Mouse (Mus musculus): ENCODE data around the gene Sik2. TPM values are rescaled to one million over a fixed set of nuclear protein-coding genes. Genes with fewer than 3 reads are reported as not detected.

The Sik2 gene
- total and polyA plus RNA-seq, 3 experiments = 7.5 to 12.1 TPM; not detected in 1

- peak; percentile 68 for TF ChIP-seq TAL1 (IDR thresholded peaks at IDR 0.05; ENCODE audit: low read length)
- TF ChIP-seq GATA1 (IDR thresholded peaks at IDR 0.05; ENCODE audit: low read depth, low read length) = peak; percentile 75
- no peak for TF ChIP-seq MYB (IDR thresholded peaks at IDR 0.05; ENCODE audit: low read depth, low read length)
- TF ChIP-seq RCOR1 (IDR thresholded peaks at IDR 0.05; ENCODE audit: low read depth, low read length) = no peak
- TF ChIP-seq USF2 (IDR thresholded peaks at IDR 0.05; ENCODE audit: borderline replicate concordance in 1 of 2, insufficient read depth in 1 of 2, low read depth in 1 of 2, low read length in 2 of 2) = no peak
- TF ChIP-seq GABPA (IDR thresholded peaks at IDR 0.05; ENCODE audit: low read depth, low read length) = no peak
- no peak for TF ChIP-seq E2F4 (IDR thresholded peaks at IDR 0.05; ENCODE audit: borderline replicate concordance, low read depth, low read length)
- TF ChIP-seq TCF12 (IDR thresholded peaks at IDR 0.05; ENCODE audit: low read depth, low read length) = peak; percentile 69
- TF ChIP-seq MAZ (IDR thresholded peaks at IDR 0.05; ENCODE audit: low read depth, low read length) = no peak
- TF ChIP-seq UBTF (IDR thresholded peaks at IDR 0.05; ENCODE audit: borderline replicate concordance, insufficient read depth, low read depth, low read length) = no peak
- TF ChIP-seq ZNF384 (IDR thresholded peaks at IDR 0.05; ENCODE audit: low read depth, low read length) = no peak
- TF ChIP-seq NELFE (IDR thresholded peaks at IDR 0.05; ENCODE audit: low read depth, low read length) = peak; percentile 42; the same call in 1 of the 2 replicates
Measured at GRCm38 (mm10) chr9:50854376-50854775, 154.5 kb downstream of the Sik2 start (continued).

GRCm38 (mm10) chr9:50852634-50853349 lies 156.1 kb downstream of the Sik2 start:
- peak; percentile 80 for DNase-seq (ENCODE audit: low read depth, low spot score)
- H3K79me2 ChIP-seq (ENCODE audit: control insufficient read depth, insufficient read depth, low read length, poor library complexity) = peaks cover 14% of the 10 kb centered on the region
- peaks cover 0 to 19% of the 10 kb centered on the region in 2 experiments; a peak in 2 of 4 replicates for H3K36me3 ChIP-seq (ENCODE audit: control insufficient read depth in 1 of 2, insufficient read depth in 2 of 2, low read length in 2 of 2)
- H3K4me1 ChIP-seq (ENCODE audit: control insufficient read depth in 1 of 2, insufficient read depth in 2 of 2, low read length in 2 of 2) = peaks cover 10 to 28% of the 10 kb centered on the region in 2 experiments; a peak in 3 of 4 replicates
- peak overlapping the region; percentile 53 for H3K27ac ChIP-seq (ENCODE audit: control insufficient read depth, low read depth, low read length)
- H3K9me3 ChIP-seq (replicated peaks; ENCODE audit: insufficient read depth, low read length) = no peaks in the 10 kb centered on the region
- peak overlapping the region; percentile 38 to 55 for H3K4me3 ChIP-seq (ENCODE audit: control insufficient read depth in 1 of 2, insufficient read depth in 1 of 2, low read depth in 2 of 2, low read length in 2 of 2)
- peak overlapping the region; percentile 40 for H3K9ac ChIP-seq (ENCODE audit: control insufficient read depth, low read depth, low read length, poor library complexity, severe bottlenecking)
- no peaks in the 10 kb centered on the region for H3K27me3 ChIP-seq (ENCODE audit: control insufficient read depth in 1 of 2, insufficient read depth in 2 of 2, low read length in 2 of 2)
- TF ChIP-seq MEF2A (IDR thresholded peaks at IDR 0.05; ENCODE audit: extremely low read depth, insufficient replicate concordance, low read depth, low read length, poor library complexity, severe bottlenecking) = no peak
- TF ChIP-seq EP300 (IDR thresholded peaks at IDR 0.05; ENCODE audit: low read depth in 1 of 2, low read length in 2 of 2) = peak; percentile 7 to 14; a peak in 1 of 4 replicates
- TF ChIP-seq GATA1 (IDR thresholded peaks at IDR 0.05; ENCODE audit: low read depth, low read length) = peak; percentile 2; the same call in 1 of the 2 replicates
- peak; percentile 35; the same call in 1 of the 2 replicates for TF ChIP-seq TBP (IDR thresholded peaks at IDR 0.05; ENCODE audit: low read depth, low read length)
- no peak for TF ChIP-seq POLR2AphosphoS2 (IDR thresholded peaks at IDR 0.05; ENCODE audit: low read length)
- TF ChIP-seq JUND (IDR thresholded peaks at IDR 0.05; ENCODE audit: low read depth, low read length) = no peak; the same call in 1 of the 2 replicates
- TF ChIP-seq ELF1 (IDR thresholded peaks at IDR 0.05; ENCODE audit: low read depth, low read length) = 0 out of 2 replicates have a peak, but pooled peaks have one; percentile 24
- 0 out of 2 replicates have a peak, but pooled peaks have one; percentile 10 for TF ChIP-seq TCF12 (IDR thresholded peaks at IDR 0.05; ENCODE audit: low read depth, low read length)
- no peak for TF ChIP-seq MYB (IDR thresholded peaks at IDR 0.05; ENCODE audit: low read depth, low read length)
- no peak for TF ChIP-seq USF2 (IDR thresholded peaks at IDR 0.05; ENCODE audit: borderline replicate concordance in 1 of 2, insufficient read depth in 1 of 2, low read depth in 1 of 2, low read length in 2 of 2)
- no peak for TF ChIP-seq POLR2AphosphoS5 (IDR thresholded peaks at IDR 0.05; ENCODE audit: borderline replicate concordance, low read depth, low read length)
- no peak for TF ChIP-seq MAFK (IDR thresholded peaks at IDR 0.05; ENCODE audit: borderline replicate concordance, low read depth, low read length)
- peak; percentile 50; the same call in 1 of the 2 replicates for TF ChIP-seq MXI1 (IDR thresholded peaks at IDR 0.05; ENCODE audit: low read depth, low read length)
- no peak for TF ChIP-seq E2F4 (IDR thresholded peaks at IDR 0.05; ENCODE audit: borderline replicate concordance, low read depth, low read length)
- no peak for TF ChIP-seq KAT2A (conservative IDR thresholded peaks at IDR 0.05; ENCODE audit: low read depth, low read length)
- no peak for TF ChIP-seq NRF1 (IDR thresholded peaks at IDR 0.05; ENCODE audit: insufficient read depth, low read depth, low read length, poor library complexity, severe bottlenecking)
- 0 out of 2 replicates have a peak, but pooled peaks have one; percentile 26 for TF ChIP-seq ZNF384 (IDR thresholded peaks at IDR 0.05; ENCODE audit: low read depth, low read length)
- no peak for TF ChIP-seq POLR2A (IDR thresholded peaks at IDR 0.05; ENCODE audit: control insufficient read depth in 1 of 2, insufficient read depth in 1 of 2, low read depth in 1 of 2, low read length in 2 of 2, poor library complexity in 1 of 2)
- peak; percentile 19 to 53 (median 41); a peak in 5 of 6 replicates for TF ChIP-seq CTCF (IDR thresholded peaks at IDR 0.05 in 2 of 3, conservative IDR thresholded peaks at IDR 0.05 in 1 of 3; ENCODE audit: control insufficient read depth in 1 of 3, insufficient read depth in 1 of 3, low read depth in 2 of 3, low read length in 3 of 3, poor library complexity in 1 of 3, severe bottlenecking in 1 of 3)
- no peak for TF ChIP-seq UBTF (IDR thresholded peaks at IDR 0.05; ENCODE audit: borderline replicate concordance, insufficient read depth, low read depth, low read length)
- no peak for TF ChIP-seq TAL1 (IDR thresholded peaks at IDR 0.05; ENCODE audit: low read length)
- TF ChIP-seq ZMIZ1 (IDR thresholded peaks at IDR 0.05; ENCODE audit: low read depth, low read length) = no peak
- peak; percentile 52; the same call in 1 of the 2 replicates for TF ChIP-seq MAX (IDR thresholded peaks at IDR 0.05; ENCODE audit: low read length)
- 0 out of 2 replicates have a peak, but pooled peaks have one; percentile 40 for TF ChIP-seq ETS1 (IDR thresholded peaks at IDR 0.05; ENCODE audit: low read depth, low read length)
- no peak for TF ChIP-seq GABPA (IDR thresholded peaks at IDR 0.05; ENCODE audit: low read depth, low read length)
- peak; percentile 37 for TF ChIP-seq ZC3H11A (IDR thresholded peaks at IDR 0.05; ENCODE audit: low read depth, low read length)
- TF ChIP-seq RCOR1 (IDR thresholded peaks at IDR 0.05; ENCODE audit: low read depth, low read length) = no peak; the same call in 1 of the 2 replicates

Measured in MEL (cell line).